Mouse (Mus musculus) layer of hippocampus, adult 9-11 months (tissue): ENCODE data around the gene Gm17783.
"Not testable (repeated sequence)": the region's sequence is repeated elsewhere in the genome, so short reads cannot be mapped to it uniquely, and the experiment has no call there.

Experiments used
- DNase-seq: peaks from one replicate; pipeline ENCODE4 v3.0.0; 2022

The Gm17783 gene

GRCm38 (mm10) chr16:45531950-45532349 lies at the start of gene Gm17783:
Gm17783 (minus strand) TSS chr16:45532050.
- no peak for DNase-seq

GRCm38 (mm10) chr16:45579883-45580282 lies 48.0 kb upstream of the Gm17783 start:
- DNase-seq = no peak

GRCm38 (mm10) chr16:45572307-45572706 lies 40.5 kb upstream of the Gm17783 start:
- DNase-seq = no peak

- DNase-seq = no peak
Measured at GRCm38 (mm10) chr16:45561747-45562146, 29.9 kb upstream of the Gm17783 start.

GRCm38 (mm10) chr16:45551579-45551978 lies 19.7 kb upstream of the Gm17783 start:
- no peak for DNase-seq

- DNase-seq = no peak
Measured at GRCm38 (mm10) chr16:45547982-45548381, 16.1 kb upstream of the Gm17783 start.

- DNase-seq = no peak
Measured at GRCm38 (mm10) chr16:45544341-45544740, 12.5 kb upstream of the Gm17783 start.

- no peak for DNase-seq
Measured at GRCm38 (mm10) chr16:45542108-45542507, 10.3 kb upstream of the Gm17783 start.

- DNase-seq = not testable (repeated sequence)
Measured at GRCm38 (mm10) chr16:45538342-45538741, 6.5 kb upstream of the Gm17783 start.

- DNase-seq = no peak
Measured at GRCm38 (mm10) chr16:45535009-45535408, 3.2 kb upstream of the Gm17783 start, which contains the start of gene Slc9c1. Slc9c1 (plus strand) TSS chr16:45535309.

- DNase-seq = no peak
Measured at GRCm38 (mm10) chr16:45525551-45525950, 6.3 kb downstream of the Gm17783 start.

- no peak for DNase-seq
Measured at GRCm38 (mm10) chr16:45495326-45495725, 36.5 kb downstream of the Gm17783 start.

GRCm38 (mm10) chr16:45492927-45493326 lies 38.9 kb downstream of the Gm17783 start, which contains the start of gene Gm609:
Gm609 (minus strand) TSS chr16:45492969.
- DNase-seq = no peak

- no peak for DNase-seq
Measured at GRCm38 (mm10) chr16:45476991-45477390, 54.9 kb downstream of the Gm17783 start.

GRCm38 (mm10) chr16:45471836-45472235 lies 60.0 kb downstream of the Gm17783 start:
- not testable (repeated sequence) for DNase-seq
